Mouse (Mus musculus): Measurements from ENCODE around the gene Acaca. TPM values are rescaled to one million over a fixed set of nuclear protein-coding genes. Genes with fewer than 3 reads are reported as not detected.

The Acaca gene
- polyA plus RNA-seq, 1 experiment from 2014 or later = 10.9 TPM

DNA sequence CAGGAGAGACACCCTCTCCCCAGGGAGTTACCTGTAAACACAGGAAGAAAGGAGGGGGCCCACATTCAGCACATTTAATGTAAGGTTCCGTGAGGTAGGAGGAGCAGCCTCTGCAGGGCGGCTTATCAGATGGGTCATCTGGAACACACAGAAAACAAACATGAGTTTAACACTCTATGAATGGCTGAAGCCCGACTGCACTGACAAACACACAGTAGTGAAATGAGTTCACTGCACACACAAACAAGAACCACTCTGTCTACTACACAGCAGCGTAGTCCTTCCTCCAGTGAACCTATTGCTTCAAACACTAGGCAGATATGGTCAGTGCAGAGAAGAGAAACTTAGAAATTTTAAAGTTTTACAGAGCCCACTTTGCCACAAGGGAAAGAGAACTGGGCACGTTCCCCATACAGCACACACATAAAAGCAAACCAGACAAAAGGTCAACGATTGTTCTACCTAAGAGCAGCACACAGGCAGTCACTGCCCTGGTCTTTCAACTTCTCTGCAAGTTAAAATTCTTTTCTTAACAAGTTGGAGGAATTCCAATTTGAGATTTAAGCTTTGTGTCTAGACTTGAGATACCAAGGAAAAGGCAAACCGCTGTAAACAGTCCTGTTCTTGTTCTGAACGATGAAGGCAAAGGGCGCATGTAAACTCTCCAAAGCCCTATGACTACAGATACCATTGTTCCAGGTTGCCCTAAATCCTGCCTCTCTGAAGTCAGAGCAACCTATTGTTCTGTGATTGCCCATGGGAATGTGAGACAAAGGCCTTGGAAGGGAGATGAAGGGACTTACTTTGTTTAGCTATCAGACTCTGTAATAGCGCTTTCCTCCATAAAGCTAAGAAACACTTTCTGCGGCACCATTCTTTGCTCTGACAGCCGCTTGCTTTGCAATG, 8.2 kb upstream of the Acaca start:
- 94% methylated on average over 11 of the region's 12 CpGs for WGBS (ENCODE audit: missing documents)
- Histone ChIP-seq H3K79me2 (ENCODE audit: inconsistent target) (no peaks in the 10 kb centered on the region), H3K4me3 (ENCODE audit: inconsistent target) (no peak overlapping the region), H3K27ac (no peak overlapping the region), H3K36me3 (ENCODE audit: inconsistent target) (peaks cover 8% of the 10 kb centered on the region; the same call in 1 of the 2 replicates)

GRCm38 (mm10) chr11:84127977-84128376, 1.5 kb upstream of the Acaca start:
- no peaks in the 10 kb centered on the region for H3K79me2 ChIP-seq (ENCODE audit: inconsistent target)
- no peak overlapping the region for H3K27ac ChIP-seq
- WGBS (ENCODE audit: missing documents) = 78% methylated on average over 4 of the region's 4 CpGs
- 0 out of 2 replicates have a peak, but pooled peaks cover 5% of the 10 kb centered on the region for H3K36me3 ChIP-seq (ENCODE audit: inconsistent target)
- H3K4me3 ChIP-seq (ENCODE audit: inconsistent target) = no peak overlapping the region

DNA sequence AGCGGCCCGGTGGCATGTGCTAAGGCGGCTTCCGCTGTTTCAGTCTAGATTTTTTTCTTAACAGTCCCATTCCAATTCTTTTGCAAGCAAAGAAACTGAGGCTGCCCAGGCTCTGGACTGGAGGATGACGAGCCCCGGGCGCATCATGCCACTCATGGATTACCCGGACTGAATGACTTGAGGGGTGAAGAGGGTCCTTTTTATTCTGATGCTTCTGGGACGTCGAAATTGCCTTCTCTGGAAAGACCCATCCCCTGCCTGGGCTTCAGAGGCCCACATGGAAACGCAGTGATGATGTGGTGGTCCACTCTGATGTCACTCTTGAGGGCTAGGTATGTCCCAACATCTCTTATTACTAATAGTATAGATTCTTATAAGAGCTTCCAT, 320 bp downstream of the Acaca start:
- Histone ChIP-seq H3K27ac (no peak overlapping the region), H3K4me3 (ENCODE audit: inconsistent target) (peak overlapping the region; percentile 39), H3K36me3 (ENCODE audit: inconsistent target) (0 out of 2 replicates have a peak, but pooled peaks cover 5% of the 10 kb centered on the region), H3K79me2 (ENCODE audit: inconsistent target) (no peaks in the 10 kb centered on the region)
- WGBS (ENCODE audit: missing documents) = 8% methylated on average over 11 of the region's 11 CpGs

- 95% methylated on average over 2 of the region's 2 CpGs for WGBS (ENCODE audit: missing documents)
- no peak overlapping the region for H3K4me3 ChIP-seq (ENCODE audit: inconsistent target)
- no peak overlapping the region for H3K27ac ChIP-seq
- H3K36me3 ChIP-seq (ENCODE audit: inconsistent target) = no peaks in the 10 kb centered on the region
- no peaks in the 10 kb centered on the region for H3K79me2 ChIP-seq (ENCODE audit: inconsistent target)
Measured at GRCm38 (mm10) chr11:84134331-84134860, 4.9 kb downstream of the Acaca start.

GRCm38 (mm10) chr11:84136453-84136852, 7.0 kb downstream of the Acaca start:
- H3K27ac ChIP-seq = no peak overlapping the region
- H3K4me3 ChIP-seq (ENCODE audit: inconsistent target) = no peak overlapping the region
- H3K36me3 ChIP-seq (ENCODE audit: inconsistent target) = no peaks in the 10 kb centered on the region
- WGBS (ENCODE audit: missing documents) = 90% methylated on average over 3 of the region's 3 CpGs
- H3K79me2 ChIP-seq (ENCODE audit: inconsistent target) = no peaks in the 10 kb centered on the region

DNA sequence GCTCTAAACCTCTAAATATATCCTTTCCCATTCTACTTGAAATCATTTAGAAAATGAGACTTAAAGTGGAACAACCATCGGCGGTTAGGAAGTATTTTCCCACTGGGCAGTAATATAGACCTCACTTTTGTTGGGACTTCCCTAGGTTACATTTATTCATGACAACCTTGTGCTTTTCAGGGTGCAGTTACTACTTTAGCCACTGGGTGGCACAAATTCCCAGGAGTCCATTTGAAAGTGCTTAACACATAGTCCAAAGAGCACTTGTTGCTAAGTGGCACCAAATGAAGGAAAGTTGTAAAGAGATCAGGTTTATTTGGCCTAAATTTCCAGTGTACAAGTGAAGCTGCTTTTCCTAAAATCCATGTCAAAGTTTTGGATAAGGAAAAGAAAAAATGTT, 12.3 kb downstream of the Acaca start:
- Histone ChIP-seq H3K4me3 (ENCODE audit: inconsistent target) (no peak overlapping the region), H3K79me2 (ENCODE audit: inconsistent target) (no peaks in the 10 kb centered on the region), H3K36me3 (ENCODE audit: inconsistent target) (no peaks in the 10 kb centered on the region), H3K27ac (no peak overlapping the region)
- 49% methylated on average over 2 of the region's 2 CpGs for WGBS (ENCODE audit: missing documents)

DNA sequence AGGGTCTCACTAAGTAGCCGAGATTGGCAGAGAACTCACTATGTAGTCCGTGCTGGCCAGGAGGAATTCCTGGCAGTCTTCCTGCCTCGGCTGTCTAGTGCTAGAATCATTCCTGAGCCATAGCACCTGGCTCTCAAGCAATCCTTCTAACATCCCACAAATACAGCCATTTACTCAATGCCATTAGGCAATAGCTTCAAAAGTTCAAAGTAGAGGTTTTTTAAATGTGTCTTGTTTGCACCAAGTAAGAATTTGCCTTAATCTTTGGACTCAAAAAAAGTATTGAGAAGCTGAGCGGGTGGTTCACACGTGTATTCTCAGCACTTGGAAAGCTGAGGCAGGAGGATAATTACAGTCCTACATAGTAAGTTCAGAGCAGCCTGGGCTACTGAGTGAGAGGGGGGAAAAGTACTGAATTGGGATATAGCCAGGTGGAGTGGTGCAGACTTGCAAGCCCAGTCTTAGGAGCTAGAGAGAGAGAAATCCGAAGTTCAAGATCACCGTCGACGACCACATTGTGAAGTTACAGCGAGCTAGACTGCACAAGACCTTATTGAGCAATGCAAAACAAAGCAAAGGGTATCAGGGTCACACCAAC, 15.8 kb downstream of the Acaca start:
- no peaks in the 10 kb centered on the region for H3K79me2 ChIP-seq (ENCODE audit: inconsistent target)
- no peak overlapping the region for H3K4me3 ChIP-seq (ENCODE audit: inconsistent target)
- WGBS (ENCODE audit: missing documents) = 79% methylated on average over 10 of the region's 10 CpGs
- H3K27ac ChIP-seq = no peak overlapping the region
- no peaks in the 10 kb centered on the region for H3K36me3 ChIP-seq (ENCODE audit: inconsistent target)

DNA sequence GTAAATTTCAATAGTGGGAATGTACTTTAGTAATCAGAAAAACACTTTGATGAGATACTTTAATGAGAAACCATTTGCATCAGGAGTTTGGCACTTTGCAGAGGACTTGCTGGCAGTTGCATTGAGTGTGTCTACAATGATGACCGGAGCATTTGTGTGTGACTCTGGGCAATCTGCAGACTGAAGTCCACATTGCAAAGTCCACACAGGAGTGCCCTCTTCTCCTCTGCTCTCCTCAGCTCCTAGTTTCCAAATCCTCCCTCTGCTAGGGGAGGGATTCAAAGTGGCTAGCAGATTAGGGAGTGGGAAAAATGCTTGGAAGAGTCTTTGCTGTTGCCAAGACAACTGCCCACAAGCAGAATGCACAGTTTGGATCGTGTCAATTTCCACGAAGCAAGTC, 16.6 kb downstream of the Acaca start:
- no peak overlapping the region for H3K27ac ChIP-seq
- WGBS (ENCODE audit: missing documents) = 84% methylated on average over 3 of the region's 3 CpGs

GRCm38 (mm10) chr11:84150884-84151283, 21.4 kb downstream of the Acaca start:
- 70% methylated on average over 2 of the region's 2 CpGs for WGBS (ENCODE audit: missing documents)
- no peak overlapping the region for H3K4me3 ChIP-seq (ENCODE audit: inconsistent target)
- H3K79me2 ChIP-seq (ENCODE audit: inconsistent target) = no peaks in the 10 kb centered on the region
- H3K27ac ChIP-seq = no peak overlapping the region
- no peaks in the 10 kb centered on the region for H3K36me3 ChIP-seq (ENCODE audit: inconsistent target)

More for the DNA sequence above, 16.6 kb downstream of the Acaca start:
- Histone ChIP-seq H3K4me3 (ENCODE audit: inconsistent target) (no peak overlapping the region), H3K79me2 (ENCODE audit: inconsistent target) (no peaks in the 10 kb centered on the region), H3K36me3 (ENCODE audit: inconsistent target) (no peaks in the 10 kb centered on the region)

GRCm38 (mm10) chr11:84156535-84157262, 27.2 kb downstream of the Acaca start:
- no peak overlapping the region for H3K27ac ChIP-seq
- H3K4me3 ChIP-seq (ENCODE audit: inconsistent target) = no peak overlapping the region
- no peaks in the 10 kb centered on the region for H3K36me3 ChIP-seq (ENCODE audit: inconsistent target)
- WGBS (ENCODE audit: missing documents) = 93% methylated on average over 4 of the region's 4 CpGs
- no peaks in the 10 kb centered on the region for H3K79me2 ChIP-seq (ENCODE audit: inconsistent target)

GRCm38 (mm10) chr11:84164123-84164522, 34.7 kb downstream of the Acaca start:
- no peaks in the 10 kb centered on the region for H3K36me3 ChIP-seq (ENCODE audit: inconsistent target)
- 71% methylated on average over 6 of the region's 6 CpGs for WGBS (ENCODE audit: missing documents)
- H3K79me2 ChIP-seq (ENCODE audit: inconsistent target) = no peaks in the 10 kb centered on the region
- H3K27ac ChIP-seq = no peak overlapping the region
- H3K4me3 ChIP-seq (ENCODE audit: inconsistent target) = no peak overlapping the region

DNA sequence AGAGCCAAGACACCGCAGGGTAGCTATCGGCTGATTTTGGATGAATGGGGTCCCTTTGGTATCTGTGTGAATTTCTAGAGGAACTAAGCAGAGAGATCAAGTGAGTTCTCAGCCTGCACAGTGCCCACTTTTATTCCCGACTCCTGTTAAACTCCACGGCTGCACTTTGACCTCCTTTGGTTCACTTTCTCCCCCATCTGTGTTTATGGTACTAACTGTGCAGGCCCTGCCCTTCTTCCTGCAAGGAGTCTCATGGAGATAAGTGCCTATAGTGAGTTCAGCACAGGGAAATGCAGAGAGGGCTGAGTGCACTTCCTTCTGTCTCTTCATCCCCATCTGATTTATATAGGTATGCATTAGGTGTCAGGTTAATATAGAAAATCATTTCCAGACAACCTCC, 35.1 kb downstream of the Acaca start:
- Histone ChIP-seq H3K27ac (no peak overlapping the region), H3K4me3 (ENCODE audit: inconsistent target) (no peak overlapping the region), H3K36me3 (ENCODE audit: inconsistent target) (no peaks in the 10 kb centered on the region), H3K79me2 (ENCODE audit: inconsistent target) (no peaks in the 10 kb centered on the region)
- 86% methylated on average over 4 of the region's 4 CpGs for WGBS (ENCODE audit: missing documents)

DNA sequence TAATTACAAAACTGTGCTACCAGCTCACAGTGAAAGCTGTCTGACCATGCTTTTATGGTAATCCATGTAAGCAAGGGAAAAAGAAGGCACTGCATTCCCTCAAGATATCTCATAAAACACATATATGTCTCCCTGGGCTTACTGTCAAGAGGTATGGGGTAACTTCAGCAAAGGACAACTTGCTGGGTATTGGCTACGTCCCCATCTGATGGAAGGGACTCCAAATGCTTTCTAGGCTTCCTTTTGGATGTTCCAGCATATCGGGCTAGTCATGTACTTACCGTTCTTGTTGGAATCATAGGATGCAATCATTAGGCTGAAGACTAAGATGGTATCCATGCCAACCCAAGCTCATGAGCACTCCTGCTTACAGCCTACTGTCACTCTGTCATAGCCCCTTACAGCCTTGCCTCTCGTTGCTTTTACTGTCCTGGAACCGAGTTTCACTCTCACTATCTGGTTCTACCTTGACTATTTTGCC, 37.6 kb downstream of the Acaca start, which contains the start of gene Gm11437:
TSS of gene Gm11437 (minus strand) at position 431 of the 481 bp plus-strand sequence.
- H3K27ac ChIP-seq = no peak within 1 kb of the TSS
- no peaks in the 10 kb centered on the region for H3K79me2 ChIP-seq (ENCODE audit: inconsistent target)
- no peaks in the 10 kb centered on the region for H3K36me3 ChIP-seq (ENCODE audit: inconsistent target)
- H3K4me3 ChIP-seq (ENCODE audit: inconsistent target) = no peak within 1 kb of the TSS
- 82% methylated on average over 5 of the region's 5 CpGs for WGBS (ENCODE audit: missing documents)

DNA sequence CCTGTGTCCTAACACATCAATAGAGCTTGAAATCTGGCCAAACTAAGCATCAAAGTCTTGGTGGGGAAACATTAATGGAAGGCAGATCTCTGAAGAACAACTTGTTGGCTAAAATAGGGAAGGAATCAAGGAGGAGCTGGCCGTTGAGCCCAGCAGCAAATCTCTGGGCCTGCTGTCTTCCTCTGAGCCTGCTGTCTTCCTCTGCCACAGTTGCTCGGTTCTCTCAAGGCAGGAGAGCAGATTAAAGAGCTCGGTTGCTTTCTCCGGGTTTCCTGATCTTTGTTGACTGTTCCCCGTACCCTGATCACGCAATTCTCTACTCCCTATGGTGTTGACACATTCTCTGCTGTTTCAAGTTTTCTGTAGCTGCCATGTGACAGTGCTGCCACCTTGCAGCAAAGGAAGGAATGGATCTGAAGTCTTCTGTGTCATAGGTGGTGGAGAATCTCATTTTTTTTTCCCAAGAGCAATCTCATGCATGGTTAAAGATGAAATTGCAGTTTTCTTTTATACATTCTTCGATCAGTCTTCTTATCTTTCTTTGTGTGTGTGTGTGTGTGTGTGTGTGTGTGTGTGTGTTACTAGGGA, 39.3 kb downstream of the Acaca start:
- Histone ChIP-seq H3K79me2 (ENCODE audit: inconsistent target) (no peaks in the 10 kb centered on the region), H3K27ac (no peak overlapping the region), H3K36me3 (ENCODE audit: inconsistent target) (no peaks in the 10 kb centered on the region), H3K4me3 (ENCODE audit: inconsistent target) (no peak overlapping the region)
- WGBS (ENCODE audit: missing documents) = 22% methylated on average over 7 of the region's 7 CpGs

Measured in macrophage (primary cell).